Mouse (Mus musculus) brain, embryonic 14.5 days (tissue): Measurements from ENCODE around the gene Baat. TPM values are rescaled to one million over a fixed set of nuclear protein-coding genes. Genes with fewer than 3 reads are reported as not detected.

Experiments used
- DNase-seq: peaks from one replicate; pipeline ENCODE4 v3.0.0-alpha.2; 2011; ENCODE audit warnings: low read depth
- CTCF ChIP-seq: fragments of 200-500 bp; IDR thresholded peaks from 2 replicates; pipeline ENCODE4 v1.5.1; 2012; ENCODE audit warnings: inconsistent platforms, mild to moderate bottlenecking, moderate library complexity, borderline replicate concordance; ENCODE audit not compliant: insufficient read depth, insufficient read length; ENCODE audit errors: extremely low read depth
- POLR2A ChIP-seq: fragments of 200-500 bp; IDR thresholded peaks from 2 replicates; pipeline ENCODE4 v1.6.1; 2012; ENCODE audit warnings: mild to moderate bottlenecking, inconsistent platforms, borderline replicate concordance; ENCODE audit not compliant: poor library complexity, insufficient read depth, insufficient read length, severe bottlenecking; ENCODE audit errors: extremely low read depth
- polyA plus RNA-seq: library from polyadenylated mRNA; depleted of rRNA; stranded (reverse); fragments of >200 nt; gene quantifications from 2 replicates; pipeline ENCODE4 v1.2.3, GENCODE M21; 2012; rRNA removed

Gene Baat
- 0.08 and 0.12 TPM in 2 replicates for polyA plus RNA-seq

- no peak for TF ChIP-seq CTCF
- no peak for TF ChIP-seq POLR2A
- no peak for DNase-seq
Observed at GRCm38 (mm10) chr4:49506386-49506785, at the start of gene Baat. Baat (minus strand) TSS chr4:49506557.

DNA sequence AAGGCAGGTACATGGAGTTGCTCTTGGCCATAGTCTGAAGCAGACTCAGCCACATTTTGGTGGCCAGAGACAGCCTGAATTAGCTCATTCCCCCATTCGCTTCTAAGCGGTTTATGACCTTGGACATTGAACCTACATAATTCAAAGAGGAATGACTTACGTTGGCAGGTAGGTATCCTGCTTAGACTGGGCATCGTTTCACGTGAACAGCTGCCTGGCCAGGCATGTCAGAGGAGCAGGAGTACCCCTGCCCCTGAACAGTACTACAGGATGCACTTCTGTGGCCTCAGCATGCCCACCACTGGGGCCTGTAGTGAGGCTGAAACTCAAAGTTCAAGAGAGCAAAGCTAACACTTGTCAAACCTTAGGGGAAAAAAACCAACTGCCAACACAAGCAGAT is 47.0 kb upstream of the Baat start:
- TF ChIP-seq POLR2A: no peak
- no peak for TF ChIP-seq CTCF
- no peak for DNase-seq

GRCm38 (mm10) chr4:49549383-49549782 is 43.0 kb upstream of the Baat start, which contains the start of gene Aldob:
Aldob (minus strand) TSS chr4:49549546.
- TF ChIP-seq CTCF (no peak), POLR2A (no peak)

DNA sequence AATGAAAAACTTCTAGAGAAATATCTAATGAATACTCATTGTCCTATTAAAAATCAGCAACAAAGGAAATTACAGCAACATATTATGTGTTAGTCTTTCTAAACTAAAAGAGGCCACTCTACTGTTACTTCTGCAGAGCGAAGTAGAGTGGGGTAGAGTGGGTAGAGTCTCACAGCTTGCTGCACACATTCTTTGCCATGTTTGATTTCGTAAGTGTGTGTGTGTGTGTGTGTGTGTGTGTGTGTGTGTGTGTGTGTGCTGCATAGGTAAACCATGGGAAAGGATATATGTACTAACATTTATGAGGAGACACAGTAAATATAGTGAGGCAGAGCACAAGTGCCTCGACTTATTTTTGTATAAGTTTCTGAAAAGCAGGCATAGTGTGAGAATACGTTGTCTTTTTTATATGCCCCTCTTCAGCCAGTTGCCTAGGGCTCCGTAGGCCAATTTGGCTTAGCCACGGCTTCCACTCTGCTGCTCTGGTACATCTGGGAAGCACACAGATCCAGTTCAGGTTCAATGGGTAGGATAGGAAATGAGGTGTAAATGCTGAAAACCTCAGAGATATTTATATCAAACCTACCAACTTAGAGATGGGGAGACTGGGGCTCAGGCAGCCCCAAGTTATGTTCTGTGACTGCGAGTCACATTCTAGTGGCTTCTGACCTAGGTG is 41.3 kb upstream of the Baat start:
- DNase-seq: no peak
- no peak for TF ChIP-seq POLR2A
- TF ChIP-seq CTCF: no peak

More at GRCm38 (mm10) chr4:49549383-49549782, 43.0 kb upstream of the Baat start, which contains the start of gene Aldob:
- no peak for DNase-seq

GRCm38 (mm10) chr4:49546873-49547543 is 40.7 kb upstream of the Baat start:
- DNase-seq: no peak

GRCm38 (mm10) chr4:49546026-49546425 is 39.7 kb upstream of the Baat start:
- no peak for TF ChIP-seq POLR2A
- no peak for TF ChIP-seq CTCF
- no peak for DNase-seq

More at GRCm38 (mm10) chr4:49546873-49547543, 40.7 kb upstream of the Baat start:
- TF ChIP-seq CTCF (no peak), POLR2A (no peak)

- no peak for DNase-seq
- no peak for TF ChIP-seq POLR2A
- no peak for TF ChIP-seq CTCF
Observed at GRCm38 (mm10) chr4:49540966-49541365, 34.6 kb upstream of the Baat start.

GRCm38 (mm10) chr4:49539665-49540064 is 33.3 kb upstream of the Baat start:
- TF ChIP-seq CTCF (no peak), POLR2A (no peak)
- DNase-seq: peak; percentile 17

- TF ChIP-seq CTCF: no peak
- TF ChIP-seq POLR2A: no peak
- DNase-seq: no peak
Observed at GRCm38 (mm10) chr4:49536671-49537070, 30.3 kb upstream of the Baat start.

- no peak for TF ChIP-seq CTCF
- no peak for DNase-seq
Observed at GRCm38 (mm10) chr4:49535675-49536294, 29.4 kb upstream of the Baat start.

- no peak for DNase-seq
- TF ChIP-seq CTCF (no peak), POLR2A (no peak)
Observed at GRCm38 (mm10) chr4:49535036-49535435, 28.7 kb upstream of the Baat start.

DNA sequence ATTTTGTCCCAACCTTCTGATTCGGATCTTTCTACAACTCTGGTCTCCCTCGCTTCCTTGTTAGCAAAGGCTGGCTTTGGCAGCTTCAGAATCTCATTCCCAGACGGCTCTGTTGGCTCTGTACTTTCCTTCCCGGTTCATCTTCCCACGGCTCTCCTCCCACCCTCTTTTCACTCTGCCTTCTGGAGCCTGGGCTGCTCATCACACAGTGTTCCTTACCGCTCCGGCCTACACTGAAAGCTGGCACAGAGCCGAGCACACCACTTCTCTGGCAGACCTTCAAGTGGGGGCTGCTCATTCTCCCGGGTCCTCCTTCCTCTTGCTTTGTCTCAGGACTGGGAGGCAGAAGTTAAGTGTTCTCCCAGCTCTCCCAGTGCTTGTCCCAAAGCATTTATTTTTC is 16.2 kb upstream of the Baat start:
- TF ChIP-seq POLR2A: no peak
- TF ChIP-seq CTCF: no peak
- DNase-seq: peak; percentile 64

DNA sequence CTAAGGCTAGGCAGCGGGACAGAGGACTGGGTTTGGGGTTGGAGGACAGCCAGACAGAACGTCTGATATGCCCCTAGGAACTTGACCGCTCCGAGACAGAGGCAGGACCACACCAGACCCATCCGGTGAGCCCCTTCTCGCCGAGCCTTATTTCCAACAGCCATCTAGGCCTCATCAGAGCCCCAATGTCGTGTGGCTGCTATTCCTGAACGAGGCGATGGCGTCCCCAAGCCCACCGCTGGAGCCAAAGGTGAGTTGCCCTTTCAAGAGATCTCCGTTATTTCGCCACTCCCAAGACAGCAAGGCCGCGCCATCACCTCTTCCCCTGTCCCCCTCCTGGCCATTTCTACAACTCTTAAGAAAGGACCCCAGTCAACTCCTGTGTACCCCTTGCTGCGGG is 15.0 kb upstream of the Baat start:
- no peak for DNase-seq
- TF ChIP-seq CTCF (peak; percentile 33; the same call in 1 of the 2 replicates), POLR2A (no peak)
